Mouse (Mus musculus) embryo, embryonic 10 days (tissue): Measurements from ENCODE around the gene Dmc1.

Experiments
- DNase-seq: peaks from one replicate; pipeline ENCODE4 v3.0.0-alpha.2; 2015; ENCODE audit warnings: low spot score

Dmc1 gene

DNA sequence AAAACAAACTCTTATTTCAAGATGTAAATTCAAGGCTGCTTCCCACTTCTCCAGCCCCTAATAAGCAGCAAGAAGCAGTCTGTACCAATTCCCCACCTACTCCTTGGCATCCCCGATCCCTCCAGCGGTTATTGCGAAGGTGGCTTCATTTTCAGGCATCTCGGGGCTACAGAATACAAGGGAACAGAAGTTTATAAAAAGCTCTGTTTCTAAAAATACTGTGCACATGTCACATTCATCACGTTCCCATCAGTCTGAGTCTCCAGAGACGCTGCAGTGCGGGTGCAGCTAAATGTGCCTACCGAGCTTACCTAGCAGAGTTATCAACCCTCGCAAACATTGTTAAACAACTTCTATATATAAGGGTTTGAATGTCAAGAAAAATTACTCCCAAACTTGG lies 42.5 kb downstream of the Dmc1 start:
- DNase-seq: no peak

DNA sequence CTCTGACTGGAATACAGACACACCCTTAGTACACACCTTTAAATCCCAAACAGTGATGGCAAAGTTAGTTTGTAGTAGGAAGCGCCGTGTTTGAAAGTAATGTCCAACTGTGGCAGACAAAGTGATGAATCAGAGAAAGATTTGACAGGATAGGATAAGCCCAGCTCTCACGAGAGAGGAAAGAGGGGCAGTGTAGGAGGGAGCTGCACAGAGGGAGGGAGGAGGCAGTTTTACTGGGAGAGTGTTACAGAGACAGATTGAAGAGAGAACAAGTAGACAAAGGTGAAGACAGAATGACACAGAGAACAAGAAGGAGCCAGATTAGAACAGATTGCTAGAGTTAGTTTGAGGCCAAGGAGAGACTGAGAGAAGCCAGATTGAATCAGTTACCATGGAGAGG lies 45.3 kb downstream of the Dmc1 start:
- DNase-seq: no peak

DNA sequence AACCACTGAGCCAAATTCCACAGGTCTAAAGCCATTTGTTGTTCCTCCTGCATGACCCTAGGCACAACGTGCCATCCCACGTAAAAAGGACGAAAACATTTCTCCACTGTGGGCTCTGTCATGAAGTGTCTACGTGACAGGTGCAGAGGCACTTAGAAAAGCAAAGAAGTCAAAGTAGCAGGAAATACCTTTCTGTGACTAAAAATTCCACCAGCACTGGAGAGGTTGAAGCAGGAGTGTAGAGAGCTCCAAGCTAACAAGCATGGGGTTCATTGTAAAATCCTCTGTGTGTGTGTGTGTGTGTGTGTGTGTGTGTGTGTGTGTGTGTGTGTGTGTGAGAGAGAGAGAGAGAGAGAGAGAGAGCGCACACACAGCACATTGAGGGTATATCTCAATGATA lies 52.3 kb downstream of the Dmc1 start:
- no peak for DNase-seq

DNA sequence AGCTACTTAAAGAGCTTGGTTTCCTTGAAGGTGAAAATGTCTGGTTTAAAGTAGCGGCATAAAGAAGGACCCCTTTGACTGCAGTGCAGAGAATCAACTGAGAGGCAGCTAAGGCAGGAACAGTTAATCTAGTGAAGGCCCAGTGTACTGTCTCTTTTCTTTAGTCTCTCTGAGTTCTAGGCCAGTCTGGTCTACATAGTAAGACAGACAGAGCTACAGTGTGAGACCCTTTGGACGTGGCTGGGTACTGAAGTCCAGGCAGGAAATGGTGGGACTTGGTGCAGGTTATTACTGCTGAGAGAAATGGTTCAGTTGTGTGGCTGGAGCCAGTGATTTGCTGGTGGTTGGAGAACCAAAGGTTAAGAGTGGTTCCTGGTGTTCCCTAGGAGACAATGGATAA lies 56.7 kb downstream of the Dmc1 start:
- DNase-seq: no peak

DNA sequence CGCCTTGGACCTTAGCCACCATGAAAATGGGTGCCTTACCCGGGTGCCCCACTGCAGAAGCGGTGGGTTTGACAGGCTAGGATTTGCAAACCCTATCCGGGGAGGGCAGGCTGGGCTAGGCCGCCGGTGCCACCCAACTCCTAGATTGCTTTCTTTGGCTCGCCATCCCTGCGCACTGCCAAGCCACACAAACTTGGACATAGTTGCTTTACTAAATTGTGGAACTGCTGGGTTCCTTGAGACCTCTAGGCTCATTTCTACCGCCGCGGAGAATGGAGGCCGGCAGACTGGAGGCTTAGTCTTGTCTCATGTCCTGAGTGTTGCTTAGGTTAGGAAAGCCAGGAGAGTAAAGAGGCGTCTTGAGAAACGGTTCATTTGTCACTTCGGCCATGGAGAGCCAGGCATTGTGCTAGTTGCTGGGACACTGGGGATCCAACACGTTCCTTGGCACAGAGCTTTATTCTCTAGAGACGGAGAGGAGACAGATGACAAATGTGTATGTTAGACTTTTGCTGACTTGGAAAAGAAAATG lies 57.6 kb downstream of the Dmc1 start:
- no peak for DNase-seq

DNA sequence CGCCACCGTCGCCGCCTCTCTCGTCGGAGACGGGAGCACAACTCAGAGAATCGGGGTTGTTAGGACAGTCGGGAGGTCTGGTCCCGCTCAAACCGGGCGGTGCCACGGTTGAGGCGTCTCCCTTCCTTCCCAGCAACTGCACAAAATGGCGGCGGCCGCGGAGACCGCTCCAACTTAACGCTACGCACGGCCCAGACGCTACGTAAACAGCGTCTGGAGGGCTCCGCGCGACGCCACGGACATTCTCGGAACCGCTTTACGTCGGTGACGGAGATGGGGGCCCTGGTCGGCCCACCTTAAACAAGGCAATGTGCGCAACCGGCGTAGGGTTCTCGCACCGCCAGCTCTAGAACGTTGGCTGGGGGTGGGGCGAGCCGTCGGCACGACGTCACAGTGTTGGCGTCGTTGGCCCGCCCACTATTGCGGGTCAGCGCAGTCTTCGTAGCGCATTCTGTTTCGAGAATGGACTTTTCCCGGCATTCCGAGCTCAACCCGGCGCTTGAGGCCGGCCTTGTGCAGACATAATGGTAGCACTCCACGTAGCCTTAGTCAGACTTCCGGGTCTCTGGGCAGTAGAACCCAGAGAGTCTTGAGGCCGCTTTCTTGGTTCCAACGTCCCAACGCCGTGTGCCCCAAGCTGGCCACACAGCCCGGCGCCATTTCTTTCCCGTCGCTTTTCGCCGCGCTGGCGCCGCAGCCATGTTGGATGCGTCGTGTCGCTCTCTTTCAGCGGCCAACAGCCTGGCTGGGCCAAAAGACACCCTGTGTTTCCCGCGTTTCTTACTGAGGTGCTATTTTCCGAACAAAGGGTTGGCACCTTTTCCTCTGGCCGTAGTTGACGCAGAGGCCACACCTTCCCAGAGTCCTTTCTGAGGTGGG lies 58.3 kb downstream of the Dmc1 start, which contains the start of gene Ddx17:
Gene Ddx17 (minus strand): TSS at position 332 of the 879 bp plus-strand sequence.
- peak; percentile 99 for DNase-seq

DNA sequence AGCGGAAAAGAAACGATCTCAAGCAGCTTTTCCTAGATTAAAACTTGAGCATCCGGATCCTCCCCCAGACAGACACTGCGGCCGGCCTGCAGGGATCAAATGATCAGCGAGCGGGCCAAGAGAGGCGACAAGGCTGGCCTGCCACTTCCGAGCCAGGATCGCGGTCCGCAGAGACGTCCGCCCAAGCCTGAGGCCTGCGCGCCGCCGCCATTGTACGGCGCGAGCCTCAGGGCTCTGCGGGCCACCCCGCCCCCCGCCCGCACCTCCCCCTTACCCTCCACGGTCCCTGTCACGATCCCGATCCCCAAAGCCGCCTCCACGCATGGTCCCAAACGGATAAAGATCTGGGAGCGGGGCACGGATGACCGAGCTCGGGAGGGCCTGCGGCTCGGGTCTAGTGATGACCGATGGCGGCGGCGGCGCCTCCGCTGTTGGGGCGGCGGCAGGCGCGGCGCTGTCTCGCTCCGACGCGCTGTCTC lies 58.9 kb downstream of the Dmc1 start:
- DNase-seq: peak; percentile 69

DNA sequence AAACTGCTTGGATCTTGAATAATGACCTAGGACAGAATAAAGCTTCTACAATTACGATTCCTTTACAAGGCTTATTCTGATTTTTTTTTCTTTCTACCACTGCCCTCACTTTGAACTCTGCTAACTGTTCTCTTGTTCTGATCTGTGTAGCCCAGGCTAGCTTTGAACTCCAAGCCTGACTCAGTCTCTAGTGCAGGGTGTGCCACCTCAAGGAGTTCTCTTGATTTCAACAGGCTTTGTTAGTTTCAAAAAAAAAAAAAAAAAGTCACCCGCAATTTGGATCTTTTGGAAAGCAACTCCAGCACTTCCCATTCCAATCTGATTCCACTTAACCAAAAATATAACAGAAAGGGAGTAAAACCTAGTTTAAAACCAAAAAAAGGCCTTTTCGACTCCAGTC lies 59.4 kb downstream of the Dmc1 start:
- no peak for DNase-seq

DNA sequence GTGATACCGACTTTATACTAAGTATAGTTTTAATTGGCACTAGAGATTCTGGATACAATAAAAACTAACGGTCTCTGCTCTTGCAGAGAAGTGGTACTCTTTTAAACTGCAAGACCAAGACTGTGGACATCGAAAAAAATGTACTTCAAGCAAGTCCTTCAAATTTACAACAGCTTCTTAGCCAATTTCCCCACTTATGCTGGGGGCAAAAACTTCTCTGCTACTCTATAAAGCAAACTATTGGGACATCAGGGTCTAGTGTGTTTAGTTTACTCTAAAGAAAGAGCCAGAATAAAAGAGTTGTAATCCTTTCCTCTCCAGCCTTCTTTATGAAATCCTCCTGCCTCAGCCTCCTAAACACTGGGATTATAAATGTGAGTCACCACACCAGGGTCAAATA lies 60.9 kb downstream of the Dmc1 start:
- DNase-seq: no peak

DNA sequence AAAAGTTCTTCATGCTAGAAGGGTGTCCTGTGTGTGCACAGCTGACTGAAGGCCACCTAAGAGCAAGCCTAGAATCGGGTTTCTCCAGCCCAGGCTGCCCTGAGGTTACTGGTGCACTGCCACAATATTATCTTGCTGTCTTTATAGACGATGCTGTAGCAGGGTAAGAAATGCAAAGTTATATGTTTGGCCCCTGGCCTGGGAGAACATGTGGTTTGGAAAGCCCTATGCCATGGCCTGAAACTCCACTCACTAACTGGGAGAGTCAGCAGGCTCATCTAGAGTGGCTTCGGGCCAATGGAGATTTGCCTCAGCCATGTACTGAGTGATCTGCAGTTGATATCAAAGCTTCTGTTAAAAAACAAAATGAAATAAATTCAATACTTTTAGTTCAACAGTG lies 71.1 kb downstream of the Dmc1 start:
- DNase-seq: no peak

DNA sequence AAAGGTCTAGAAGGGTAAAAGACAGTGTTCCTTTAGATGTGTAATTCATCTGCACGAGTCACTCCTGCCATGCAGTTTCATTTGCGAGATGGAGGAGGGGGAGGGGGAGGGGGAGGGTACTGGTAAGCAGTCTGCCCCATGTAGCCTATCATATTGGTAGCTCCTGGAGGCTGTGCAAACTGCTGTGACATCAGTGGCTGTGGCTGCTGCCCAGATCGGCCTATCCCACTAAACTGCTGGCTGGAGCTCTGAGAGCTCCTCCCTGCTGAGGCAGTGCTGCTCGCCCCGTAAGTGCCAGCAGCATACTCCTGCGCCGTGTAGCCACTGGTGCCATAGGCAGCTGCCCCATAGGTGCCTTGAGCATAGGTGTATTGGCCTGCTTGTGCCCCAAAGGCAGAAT lies 75.0 kb downstream of the Dmc1 start:
- DNase-seq: no peak

DNA sequence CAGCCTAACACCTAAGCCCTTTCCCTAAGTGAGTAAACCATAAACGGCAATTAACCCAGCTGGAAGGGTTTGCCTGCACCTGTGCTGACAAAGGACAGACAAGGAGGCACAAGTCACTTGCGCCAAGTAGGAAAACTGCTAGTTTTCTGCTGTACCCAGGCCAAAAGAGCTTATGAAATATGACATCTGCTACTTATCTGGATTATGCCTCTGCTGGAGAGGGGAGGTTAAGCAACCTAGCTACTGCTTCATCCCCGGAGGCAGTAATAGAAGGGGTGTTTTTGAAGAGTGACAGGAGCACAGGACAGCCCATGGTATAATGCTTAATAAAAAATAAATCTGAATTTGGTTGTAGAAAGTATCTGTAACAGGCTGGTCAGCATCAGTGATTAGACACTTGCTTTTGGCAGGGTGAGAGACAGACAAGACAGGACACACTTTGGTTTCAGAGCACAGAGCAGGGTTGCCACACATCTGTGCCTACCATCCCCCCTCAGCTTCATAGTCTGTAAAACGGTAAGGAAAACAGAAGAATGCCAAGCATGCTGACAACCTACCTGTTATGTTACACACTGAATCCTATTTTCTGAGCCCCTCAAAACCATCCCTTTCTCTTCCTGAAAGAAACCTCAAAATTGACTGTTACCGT lies 76.8 kb downstream of the Dmc1 start:
- no peak for DNase-seq

DNA sequence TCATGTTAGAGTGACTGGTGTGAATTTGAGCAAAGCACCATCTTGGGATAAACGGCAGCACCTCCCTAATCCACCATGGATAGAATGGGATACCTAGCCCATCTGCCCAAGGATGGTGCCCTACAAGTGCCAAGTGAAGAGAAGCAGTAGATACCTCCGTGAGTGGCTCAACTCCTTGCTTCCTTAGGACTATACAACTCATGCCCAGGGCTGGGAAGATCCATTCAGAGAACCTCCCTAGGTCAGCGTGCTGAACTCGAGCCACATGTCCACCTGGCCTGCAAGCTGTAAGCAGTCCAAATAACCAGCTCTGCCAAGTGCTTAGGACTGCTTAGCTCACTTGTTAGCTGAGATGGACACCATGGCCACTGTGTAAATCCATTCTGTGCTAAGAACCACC lies 77.7 kb downstream of the Dmc1 start:
- DNase-seq: no peak

DNA sequence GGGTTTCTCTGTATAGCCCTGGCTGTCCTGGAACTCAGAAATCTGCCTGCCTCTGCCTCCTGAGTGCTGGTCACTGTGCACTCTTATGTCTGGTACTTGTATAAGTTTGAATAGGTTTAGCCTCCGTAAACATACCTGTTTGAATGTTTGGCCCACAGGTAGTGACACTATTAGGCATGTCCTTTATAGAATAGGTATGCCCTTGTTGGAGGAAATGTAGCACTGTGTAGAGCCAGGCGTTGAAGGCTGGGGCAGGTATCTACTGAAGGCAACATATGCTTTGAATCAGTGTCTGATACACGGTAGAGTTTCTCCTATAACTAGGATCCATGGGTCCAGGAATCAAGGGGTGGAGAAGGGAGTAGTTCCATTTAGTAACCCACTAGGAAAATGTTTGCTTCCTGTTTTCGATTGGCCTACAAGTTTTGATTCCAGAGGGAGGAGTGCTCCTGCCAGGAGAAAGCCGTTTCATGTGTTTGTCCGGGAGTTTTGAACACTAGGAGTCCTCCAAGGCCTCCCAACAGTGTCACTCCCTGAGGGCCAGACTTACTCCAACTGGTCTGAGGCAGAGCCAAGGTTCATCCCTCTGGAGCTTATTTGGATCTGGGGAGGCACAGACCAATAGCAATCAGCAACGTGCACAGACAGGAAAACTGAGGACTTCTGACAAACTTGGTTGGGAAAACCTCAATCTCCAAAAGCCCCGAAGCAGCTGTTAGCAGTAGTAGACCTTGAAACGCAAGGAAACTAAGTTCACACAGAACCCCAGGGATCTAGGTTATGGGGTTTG lies 78.7 kb downstream of the Dmc1 start:
- DNase-seq: no peak

DNA sequence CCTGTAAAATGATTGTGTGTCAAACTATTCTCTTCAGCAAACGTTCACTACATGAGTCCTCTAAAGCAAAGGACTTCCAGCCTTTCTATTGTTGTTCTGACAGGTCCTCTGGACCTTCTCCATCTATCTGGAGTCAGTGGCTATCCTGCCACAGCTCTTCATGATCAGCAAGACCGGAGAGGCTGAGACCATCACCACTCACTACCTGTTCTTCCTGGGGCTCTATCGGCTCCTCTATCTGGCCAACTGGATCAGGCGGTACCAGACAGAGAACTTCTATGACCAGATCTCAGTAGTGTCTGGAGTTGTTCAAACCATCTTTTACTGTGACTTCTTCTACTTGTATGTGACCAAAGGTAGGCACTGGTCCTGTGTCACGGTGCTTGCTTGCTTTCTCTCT lies 79.3 kb downstream of the Dmc1 start:
- DNase-seq: no peak

DNA sequence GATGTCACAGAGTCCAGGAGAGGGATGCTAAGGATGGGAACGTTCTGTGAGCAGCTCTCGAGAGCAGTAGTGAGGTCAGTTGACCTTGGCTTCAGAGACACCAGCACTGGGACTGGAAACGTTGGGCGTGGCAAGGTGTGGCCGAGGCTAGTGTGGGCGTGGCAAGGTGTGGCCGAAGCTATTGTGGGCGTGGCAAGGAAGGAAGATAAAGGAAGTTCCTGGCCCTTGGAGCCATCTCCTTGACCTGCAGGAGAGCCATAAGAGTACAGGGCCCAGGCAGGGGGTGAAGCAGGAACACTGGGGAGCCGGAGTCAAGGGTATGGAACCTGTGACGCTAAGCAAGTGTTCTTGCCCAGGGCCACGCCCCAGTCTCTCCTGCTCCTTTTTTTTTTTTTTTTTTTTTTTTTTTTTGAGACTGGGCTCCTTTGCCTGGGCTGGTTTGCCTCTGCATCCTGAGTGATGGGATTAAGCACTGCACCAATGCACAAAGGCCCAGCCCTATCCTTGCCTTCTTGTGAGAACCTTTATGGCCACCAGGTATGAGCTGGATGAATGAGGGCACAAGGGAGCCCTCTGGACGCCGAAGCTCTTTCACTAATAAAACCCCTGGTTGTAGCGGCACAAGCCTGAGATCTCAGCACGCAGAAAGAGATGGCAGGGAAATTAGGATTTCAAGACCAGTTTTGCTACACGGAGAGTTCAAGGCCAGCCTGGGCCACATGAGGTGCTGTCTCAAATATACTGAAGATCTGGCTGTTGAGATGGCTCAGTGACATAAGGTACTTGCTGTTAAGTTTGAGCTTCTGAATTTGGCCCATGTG lies 85.3 kb downstream of the Dmc1 start:
- DNase-seq: no peak

DNA sequence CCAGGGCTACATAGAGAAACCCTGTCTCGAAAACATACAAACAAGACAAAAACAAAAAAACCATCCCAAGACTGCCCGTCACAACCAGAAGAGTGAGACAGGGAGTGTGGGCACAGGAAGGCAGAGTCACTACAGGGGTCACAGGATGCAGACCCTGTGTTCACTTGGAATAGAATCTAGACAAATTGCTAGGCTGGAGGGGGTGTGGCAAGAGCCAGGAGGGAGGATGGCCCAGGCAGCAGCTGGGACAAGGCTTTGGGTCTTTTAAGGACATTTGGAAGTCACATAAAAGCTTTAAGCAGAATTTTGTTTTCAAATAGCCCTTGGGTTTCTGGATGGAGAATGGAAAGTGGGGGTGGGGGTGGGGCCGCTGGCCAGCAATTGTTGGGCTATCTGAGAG lies 86.3 kb downstream of the Dmc1 start:
- DNase-seq: no peak

DNA sequence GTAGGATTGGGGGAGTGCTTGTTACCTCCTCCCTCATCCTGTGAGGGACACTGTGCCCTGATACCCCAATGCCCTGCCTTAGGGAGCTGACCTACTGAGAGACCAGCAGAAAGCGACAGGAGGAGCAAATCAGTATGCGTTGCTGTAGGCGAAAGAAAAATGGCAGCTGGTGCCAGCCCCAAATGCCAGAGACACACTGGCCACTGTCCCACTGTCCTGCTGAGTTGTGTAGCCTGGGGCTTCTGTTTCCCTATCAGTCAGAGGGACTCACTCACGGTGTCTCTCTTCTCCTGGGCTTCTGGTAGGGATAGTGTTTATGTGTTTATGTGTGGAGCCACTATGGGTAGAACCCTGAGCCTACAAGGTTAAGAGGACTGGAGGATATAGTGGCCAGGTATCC lies 87.2 kb downstream of the Dmc1 start:
- DNase-seq: no peak

DNA sequence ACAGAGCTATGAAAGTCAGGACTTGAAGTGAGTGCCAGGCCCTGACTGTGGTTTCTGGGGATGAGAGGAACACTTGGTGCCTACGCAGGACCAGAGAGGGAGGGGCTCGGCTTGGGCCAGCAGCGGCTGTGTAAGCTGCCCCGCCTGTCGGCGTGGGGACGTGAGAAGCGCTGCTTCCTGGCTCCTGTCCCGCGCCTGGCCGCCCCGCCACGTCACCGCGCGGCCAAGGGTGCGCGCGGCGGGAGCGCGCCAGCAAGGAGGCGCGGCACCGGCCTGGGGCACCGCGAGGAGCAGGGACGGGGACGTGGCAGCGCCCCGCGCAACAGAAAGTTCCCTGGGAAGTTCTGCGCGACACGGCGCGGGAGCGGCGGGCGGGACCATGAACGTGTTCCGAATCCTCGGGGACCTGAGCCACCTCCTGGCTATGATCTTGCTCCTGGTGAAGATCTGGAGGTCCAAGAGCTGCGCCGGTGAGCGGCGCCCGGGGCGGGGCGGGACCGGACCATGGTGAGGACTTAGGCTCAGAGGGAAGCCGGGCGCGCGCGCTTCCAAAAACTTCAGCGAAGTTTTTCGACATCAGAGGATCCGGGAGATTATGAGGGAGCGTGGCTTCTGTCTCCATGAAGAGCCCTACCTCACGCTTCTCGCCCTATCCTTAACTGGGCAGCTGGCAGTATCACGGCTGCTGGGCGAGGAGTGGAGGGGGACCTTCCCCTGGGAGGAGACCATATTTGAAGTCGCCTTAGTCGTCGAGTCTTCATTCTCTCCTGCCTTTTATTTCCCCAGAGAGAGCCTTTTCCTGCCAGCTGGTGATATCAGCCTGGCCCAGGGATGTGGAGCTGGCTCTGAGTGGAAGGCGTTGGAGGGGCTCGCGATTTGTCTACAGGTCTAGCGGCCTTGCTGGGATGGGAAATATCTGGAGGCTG lies 88.5 kb downstream of the Dmc1 start, which contains the start of gene Kdelr3:
Gene Kdelr3 (plus strand): TSS at position 241 of the 926 bp plus-strand sequence.
- DNase-seq: peak; percentile 55

DNA sequence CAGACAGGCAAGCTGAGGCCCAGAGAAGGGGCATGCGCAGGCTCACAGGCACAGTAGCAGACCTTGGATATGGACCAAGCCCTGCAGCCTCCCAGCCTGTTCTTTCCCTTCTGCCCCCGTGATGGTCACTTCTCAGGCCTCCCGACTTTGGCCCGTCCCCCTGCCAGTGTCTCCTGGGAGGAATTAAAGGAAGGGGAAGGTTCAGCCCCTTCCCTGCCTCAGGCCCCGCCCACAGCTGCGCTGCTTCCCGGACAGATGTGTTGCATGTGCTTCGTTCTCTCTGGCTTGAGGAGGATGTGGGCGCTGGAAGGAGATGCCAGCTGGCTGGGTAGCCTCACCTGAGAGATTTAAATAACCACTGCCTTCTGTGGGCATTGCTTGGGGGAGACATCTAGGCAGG lies 91.0 kb downstream of the Dmc1 start:
- peak; percentile 72 for DNase-seq
